Mouse (Mus musculus): Measurements from ENCODE around the gene Exosc10.
A peak's percentile ranks its signal among the peaks of the same experiment; 100 is the strongest.

DNA sequence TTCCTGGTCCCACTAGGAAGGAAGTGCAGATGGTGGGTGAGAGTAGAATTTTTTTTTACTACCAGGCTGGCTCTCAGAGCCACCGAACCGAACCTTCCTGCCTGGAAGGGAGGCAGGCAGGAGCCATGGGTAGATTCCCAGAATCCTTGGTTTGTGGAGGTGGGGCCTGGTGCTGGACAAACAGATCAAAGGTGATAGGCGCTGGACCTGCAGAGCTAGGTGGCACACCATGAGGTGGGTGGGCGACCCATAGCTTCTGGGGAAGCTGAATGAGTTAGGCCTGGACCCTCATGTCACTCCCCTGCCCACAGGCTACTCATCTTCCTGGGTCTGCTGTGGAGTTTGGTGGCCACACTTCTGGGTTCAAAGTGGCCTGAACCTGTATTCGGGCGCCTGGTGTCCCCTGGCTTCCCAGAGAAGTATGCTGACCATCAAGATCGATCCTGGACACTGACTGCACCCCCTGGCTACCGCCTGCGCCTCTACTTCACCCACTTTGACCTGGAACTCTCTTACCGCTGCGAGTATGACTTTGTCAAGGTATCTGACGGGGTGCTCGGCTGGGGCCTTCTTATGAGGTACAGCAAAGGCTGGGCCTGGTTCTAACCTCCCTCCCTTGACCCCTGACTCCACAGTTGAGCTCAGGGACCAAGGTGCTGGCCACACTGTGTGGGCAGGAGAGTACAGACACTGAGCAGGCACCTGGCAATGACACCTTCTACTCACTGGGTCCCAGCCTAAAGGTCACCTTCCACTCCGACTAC, 44.3 kb downstream of the Exosc10 start, which contains the start of gene Masp2:
- TF ChIP-seq POLR2A (IDR thresholded peaks at IDR 0.05; ENCODE audit: extremely low read depth, insufficient read depth, low read length) (peak; percentile 87), CTCF (IDR thresholded peaks at IDR 0.05; ENCODE audit: low read depth, low read length) (0 out of 2 replicates have a peak, but pooled peaks have one; percentile 7)
